Mouse (Mus musculus) heart, embryonic 13.5 days (tissue): ENCODE results near the gene Gm21969. TPM values are rescaled to one million over a fixed set of nuclear protein-coding genes. Genes with fewer than 3 reads are reported as not detected.

Source experiments
- ATAC-seq: fragments of 200-750 bp; cut with Nextera tagmentation; 2 replicates; pipeline ENCODE4 v1.8.0; 2017; ENCODE audit warnings: moderate TSS enrichment; ENCODE audit not compliant: insufficient number of reproducible peaks, low FRiP score, low TSS enrichment; ENCODE audit errors: extremely low read depth
- H3K27ac ChIP-seq: fragments of 300-500 bp; sonication (generic); replicated peaks from 2 replicates; pipeline ENCODE4 v1.5.1; 2015; ENCODE audit warnings: moderate library complexity, mild to moderate bottlenecking, inconsistent platforms
- H3K27me3 ChIP-seq: fragments of 300-500 bp; sonication (generic); replicated peaks from 2 replicates; pipeline ENCODE4 v1.6.1; 2015; ENCODE audit warnings: mild to moderate bottlenecking, inconsistent platforms
- H3K36me3 ChIP-seq: fragments of 300-500 bp; sonication (generic); 2 replicates; pipeline ENCODE4 v1.6.1; 2015; ENCODE audit warnings: mild to moderate bottlenecking, inconsistent platforms
- H3K4me1 ChIP-seq: fragments of 300-500 bp; sonication (generic); 2 replicates; pipeline ENCODE4 v1.6.1; 2015; ENCODE audit warnings: inconsistent platforms
- H3K4me2 ChIP-seq: fragments of 300-500 bp; sonication (generic); 2 replicates; pipeline ENCODE4 v1.6.1; 2015; ENCODE audit warnings: inconsistent platforms, mild to moderate bottlenecking, moderate library complexity
- H3K4me3 ChIP-seq: fragments of 300-500 bp; sonication (generic); 2 replicates; pipeline ENCODE4 v1.5.1; 2015; ENCODE audit warnings: moderate library complexity, mild to moderate bottlenecking, inconsistent platforms
- H3K9ac ChIP-seq: fragments of 300-500 bp; sonication (generic); 2 replicates; pipeline ENCODE4 v1.6.1; 2015; ENCODE audit warnings: inconsistent platforms, mild to moderate bottlenecking, moderate library complexity
- H3K9me3 ChIP-seq: fragments of 300-500 bp; sonication (generic); 2 replicates; pipeline ENCODE4 v1.6.1; 2016; ENCODE audit warnings: inconsistent platforms
- WGBS: fragments of 180-500 bp; shearing (Covaris S2); methylation state at CpG from one replicate; pipeline ENCODE4 v1.1.7; 2015; ENCODE audit warnings: mixed read lengths; 5-methylcytosine and 5-hydroxymethylcytosine counted together
- polyA plus RNA-seq: library from polyadenylated mRNA; unstranded; fragments of >200 nt; fragmentation: Nextera tagmentation; extraction: Ambion mirVana; gene quantifications from 2 replicates; pipeline ENCODE4 v1.2.1, GENCODE M21; 2015

Gm21969 gene
- polyA plus RNA-seq, 1 experiment from 2014 or later, result not detected

- no peak overlapping the region for H3K4me3 ChIP-seq
- 26% methylated on average over 7 of the region's 7 CpGs for WGBS
- H3K4me2 ChIP-seq, result peak overlapping the region; percentile 47
These were observed 1.2 kb upstream of the Gm21969 start for GRCm38 (mm10) chr4:139601519-139602356.

GRCm38 (mm10) chr4:139605216-139605615, 2.2 kb downstream of the Gm21969 start:
- Histone ChIP-seq H3K27me3 (no peaks in the 10 kb centered on the region), H3K9ac (no peak overlapping the region), H3K27ac (no peak overlapping the region), H3K36me3 (peaks cover 55% of the 10 kb centered on the region), H3K4me3 (no peak overlapping the region), H3K4me2 (no peak overlapping the region), H3K9me3 (no peaks in the 10 kb centered on the region), H3K4me1 (peaks cover 33% of the 10 kb centered on the region)
- ATAC-seq, result no peak
- 75% methylated on average over 11 of the region's 11 CpGs for WGBS

More at GRCm38 (mm10) chr4:139601519-139602356, 1.2 kb upstream of the Gm21969 start:
- peak overlapping the region; percentile 67 for H3K9ac ChIP-seq
- peak overlapping the region; percentile 88 for H3K27ac ChIP-seq
- peaks cover 24% of the 10 kb centered on the region for H3K36me3 ChIP-seq
- H3K4me1 ChIP-seq, result peaks cover 67% of the 10 kb centered on the region
- H3K9me3 ChIP-seq, result no peaks in the 10 kb centered on the region
- ATAC-seq, result no peak
- H3K27me3 ChIP-seq, result no peaks in the 10 kb centered on the region

- Histone ChIP-seq H3K36me3 (peaks cover 55% of the 10 kb centered on the region), H3K9me3 (no peaks in the 10 kb centered on the region), H3K27ac (no peak overlapping the region), H3K4me2 (no peak overlapping the region), H3K4me1 (peaks cover 24% of the 10 kb centered on the region), H3K27me3 (no peaks in the 10 kb centered on the region), H3K4me3 (no peak overlapping the region), H3K9ac (no peak overlapping the region)
- WGBS, result 86% methylated on average over 5 of the region's 5 CpGs
- ATAC-seq, result no peak
These were observed 3.7 kb downstream of the Gm21969 start for GRCm38 (mm10) chr4:139606732-139607131.

- H3K9me3 ChIP-seq, result peaks cover 8% of the 10 kb centered on the region; the same call in 1 of the 2 replicates
- H3K27ac ChIP-seq, result no peak overlapping the region
- peaks cover 6% of the 10 kb centered on the region for H3K4me1 ChIP-seq
- WGBS, result 56% methylated on average over 4 of the region's 4 CpGs
- peaks cover 73% of the 10 kb centered on the region for H3K36me3 ChIP-seq
- no peak for ATAC-seq
- H3K9ac ChIP-seq, result no peak overlapping the region
- no peaks in the 10 kb centered on the region for H3K27me3 ChIP-seq
- H3K4me3 ChIP-seq, result no peak overlapping the region
- H3K4me2 ChIP-seq, result no peak overlapping the region
These were observed 6.0 kb downstream of the Gm21969 start for GRCm38 (mm10) chr4:139608975-139609374.

- Histone ChIP-seq H3K27ac (peak overlapping the region; percentile 80), H3K9ac (peak overlapping the region; percentile 44; the same call in 1 of the 2 replicates), H3K4me1 (peaks cover 10% of the 10 kb centered on the region), H3K9me3 (peaks cover 8% of the 10 kb centered on the region; the same call in 1 of the 2 replicates), H3K27me3 (no peaks in the 10 kb centered on the region), H3K4me2 (no peak overlapping the region), H3K4me3 (no peak overlapping the region), H3K36me3 (peaks cover 77% of the 10 kb centered on the region)
- 59% methylated on average over 6 of the region's 6 CpGs for WGBS
- no peak for ATAC-seq
These were observed 8.0 kb downstream of the Gm21969 start for GRCm38 (mm10) chr4:139610954-139611353.

GRCm38 (mm10) chr4:139611542-139611953, 8.6 kb downstream of the Gm21969 start:
- 0 out of 2 replicates have a peak, but pooled peaks have one; percentile 23 for ATAC-seq
- Histone ChIP-seq H3K9me3 (peaks cover 8% of the 10 kb centered on the region; the same call in 1 of the 2 replicates), H3K27ac (peak overlapping the region; percentile 80), H3K4me1 (peaks cover 16% of the 10 kb centered on the region), H3K27me3 (no peaks in the 10 kb centered on the region), H3K36me3 (peaks cover 77% of the 10 kb centered on the region), H3K9ac (peak overlapping the region; percentile 64), H3K4me2 (peak overlapping the region; percentile 61), H3K4me3 (peak overlapping the region; percentile 22)
- 4% methylated on average over 10 of the region's 10 CpGs for WGBS

- H3K4me1 ChIP-seq, result peaks cover 25% of the 10 kb centered on the region
- H3K4me3 ChIP-seq, result no peak overlapping the region
- H3K27me3 ChIP-seq, result no peaks in the 10 kb centered on the region
- peaks cover 62% of the 10 kb centered on the region for H3K36me3 ChIP-seq
- no peak overlapping the region for H3K27ac ChIP-seq
- H3K4me2 ChIP-seq, result no peak overlapping the region
- no peak for ATAC-seq
- peaks cover 8% of the 10 kb centered on the region; the same call in 1 of the 2 replicates for H3K9me3 ChIP-seq
- 86% methylated on average over 21 of the region's 21 CpGs for WGBS
- H3K9ac ChIP-seq, result no peak overlapping the region
These were observed 11.7 kb downstream of the Gm21969 start for GRCm38 (mm10) chr4:139614524-139615260.

GRCm38 (mm10) chr4:139616276-139617000, 13.5 kb downstream of the Gm21969 start:
- 10% methylated on average over 24 of the region's 24 CpGs for WGBS
- H3K36me3 ChIP-seq, result peaks cover 73% of the 10 kb centered on the region
- no peaks in the 10 kb centered on the region for H3K27me3 ChIP-seq
- peak overlapping the region; percentile 70 for H3K27ac ChIP-seq
- ATAC-seq, result peak; percentile 53; the same call in 1 of the 2 replicates
- peaks cover 8% of the 10 kb centered on the region; the same call in 1 of the 2 replicates for H3K9me3 ChIP-seq
- peak overlapping the region; percentile 74 for H3K4me2 ChIP-seq
- peak overlapping the region; percentile 81 for H3K9ac ChIP-seq
- H3K4me3 ChIP-seq, result peak overlapping the region; percentile 56
- peaks cover 21% of the 10 kb centered on the region for H3K4me1 ChIP-seq

- Histone ChIP-seq H3K27ac (peak overlapping the region; percentile 70), H3K9me3 (peaks cover 8% of the 10 kb centered on the region; the same call in 1 of the 2 replicates), H3K4me2 (peak overlapping the region; percentile 74), H3K36me3 (peaks cover 73% of the 10 kb centered on the region), H3K9ac (peak overlapping the region; percentile 81), H3K4me3 (peak overlapping the region; percentile 56), H3K27me3 (no peaks in the 10 kb centered on the region), H3K4me1 (peaks cover 24% of the 10 kb centered on the region)
- WGBS, result 44% methylated on average over 3 of the region's 3 CpGs
- ATAC-seq, result no peak
These were observed 14.0 kb downstream of the Gm21969 start for GRCm38 (mm10) chr4:139617001-139617364.

- ATAC-seq, result no peak
- H3K4me3 ChIP-seq, result no peak overlapping the region
- H3K4me1 ChIP-seq, result peaks cover 42% of the 10 kb centered on the region
- peaks cover 46% of the 10 kb centered on the region for H3K36me3 ChIP-seq
- no peaks in the 10 kb centered on the region for H3K9me3 ChIP-seq
- no peak overlapping the region for H3K9ac ChIP-seq
- peaks cover 5% of the 10 kb centered on the region for H3K27me3 ChIP-seq
- no peak overlapping the region for H3K27ac ChIP-seq
- 64% methylated on average over 6 of the region's 6 CpGs for WGBS
- no peak overlapping the region for H3K4me2 ChIP-seq
These were observed 16.8 kb downstream of the Gm21969 start for GRCm38 (mm10) chr4:139619765-139620164.
